Mouse (Mus musculus): ENCODE data around the gene Idh2. TPM values are rescaled to one million over a fixed set of nuclear protein-coding genes. Genes with fewer than 3 reads are reported as not detected.
A peak's percentile ranks its signal among the peaks of the same experiment; 100 is the strongest.

Idh2 gene
- polyA plus RNA-seq (2015; fragmentation: Nextera tagmentation; extraction: Ambion mirVana) = 183 and 184 TPM in 2 replicates

DNA sequence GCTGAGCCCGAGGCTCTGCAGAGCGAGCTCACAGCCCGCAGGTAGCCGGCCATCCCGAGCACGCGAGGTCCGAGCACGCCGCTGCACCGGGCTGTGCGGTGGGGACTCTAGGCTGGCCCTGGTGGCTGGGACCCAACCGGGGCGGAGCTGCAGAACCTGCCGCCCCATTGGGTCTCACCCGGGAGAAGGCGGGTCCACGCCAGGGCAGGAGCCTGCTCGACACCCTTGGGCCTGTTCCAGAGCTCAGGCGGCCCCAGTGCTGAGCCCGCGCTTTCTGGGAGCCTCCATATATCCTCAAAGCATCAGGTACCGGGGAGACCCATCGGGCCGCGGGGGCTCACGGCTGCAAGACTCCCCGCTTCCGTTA is at the start of gene Idh2:
Gene Idh2 (minus strand): TSS at position 169 of the 367 bp plus-strand sequence.
- Histone ChIP-seq H3K4me1 (ENCODE audit: insufficient read depth) (peaks cover 48% of the 10 kb centered on the region), H3K4me3 (ENCODE audit: low read depth, low read length) (peak within 1 kb of the TSS; percentile 85), H3K9me3 (ENCODE audit: low read length) (no peaks in the 10 kb centered on the region), H3K4me2 (ENCODE audit: low read depth, low read length) (peak within 1 kb of the TSS; percentile 100), H3K27me3 (ENCODE audit: insufficient read depth, low read length) (no peaks in the 10 kb centered on the region), H3K36me3 (replicated peaks; ENCODE audit: insufficient read depth, low read length) (no peaks in the 10 kb centered on the region), H3K27ac (ENCODE audit: low read depth) (peak within 1 kb of the TSS; percentile 92), H3K9ac (replicated peaks) (peak within 1 kb of the TSS; percentile 87)
- peak; percentile 92 for DNase-seq
- peak; percentile 95 for ATAC-seq
- WGBS (ENCODE audit: insufficient replicate concordance) = 1% methylated on average over 26 of the region's 29 CpGs
- TF ChIP-seq EP300 (IDR thresholded peaks at IDR 0.05; ENCODE audit: low read depth) (no peak), CTCF (IDR thresholded peaks at IDR 0.05; ENCODE audit: low read depth) (no peak)

DNA sequence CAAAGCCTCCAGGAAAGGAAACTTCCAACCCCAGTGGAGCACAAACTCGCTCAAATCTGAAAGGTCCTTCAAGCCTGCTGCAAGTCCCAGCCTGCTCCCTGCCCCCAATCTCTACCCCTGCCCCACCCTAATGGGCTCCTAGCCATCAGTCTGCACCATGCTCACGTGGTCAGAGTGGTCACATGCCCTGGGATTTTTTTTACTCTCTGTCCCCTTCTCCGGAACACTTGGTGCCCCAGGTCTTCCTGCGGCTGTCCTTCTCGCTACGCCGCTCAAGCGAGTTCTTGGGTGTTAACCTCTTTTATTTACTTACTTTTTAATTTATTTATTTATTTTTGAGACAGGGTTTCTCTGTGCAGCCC is 45.7 kb upstream of the Idh2 start:
- H3K4me1 ChIP-seq (ENCODE audit: insufficient read depth) = peaks cover 23% of the 10 kb centered on the region
- no peaks in the 10 kb centered on the region for H3K36me3 ChIP-seq (replicated peaks; ENCODE audit: insufficient read depth, low read length)
- ATAC-seq (peak; percentile 23; the same call in 1 of the 2 replicates), DNase-seq (peak; percentile 39)
- 65% methylated on average over 8 of the region's 8 CpGs for WGBS (ENCODE audit: insufficient replicate concordance)
- no peak for TF ChIP-seq EP300 (IDR thresholded peaks at IDR 0.05; ENCODE audit: low read depth)
- TF ChIP-seq CTCF (IDR thresholded peaks at IDR 0.05; ENCODE audit: low read depth) = no peak
- H3K9me3 ChIP-seq (ENCODE audit: low read length) = no peaks in the 10 kb centered on the region
- no peaks in the 10 kb centered on the region for H3K27me3 ChIP-seq (ENCODE audit: insufficient read depth, low read length)
- H3K27ac ChIP-seq (ENCODE audit: low read depth) = no peak overlapping the region
- H3K4me3 ChIP-seq (ENCODE audit: low read depth, low read length) = no peak overlapping the region
- H3K4me2 ChIP-seq (ENCODE audit: low read depth, low read length) = no peak overlapping the region
- H3K9ac ChIP-seq (replicated peaks) = no peak overlapping the region

DNA sequence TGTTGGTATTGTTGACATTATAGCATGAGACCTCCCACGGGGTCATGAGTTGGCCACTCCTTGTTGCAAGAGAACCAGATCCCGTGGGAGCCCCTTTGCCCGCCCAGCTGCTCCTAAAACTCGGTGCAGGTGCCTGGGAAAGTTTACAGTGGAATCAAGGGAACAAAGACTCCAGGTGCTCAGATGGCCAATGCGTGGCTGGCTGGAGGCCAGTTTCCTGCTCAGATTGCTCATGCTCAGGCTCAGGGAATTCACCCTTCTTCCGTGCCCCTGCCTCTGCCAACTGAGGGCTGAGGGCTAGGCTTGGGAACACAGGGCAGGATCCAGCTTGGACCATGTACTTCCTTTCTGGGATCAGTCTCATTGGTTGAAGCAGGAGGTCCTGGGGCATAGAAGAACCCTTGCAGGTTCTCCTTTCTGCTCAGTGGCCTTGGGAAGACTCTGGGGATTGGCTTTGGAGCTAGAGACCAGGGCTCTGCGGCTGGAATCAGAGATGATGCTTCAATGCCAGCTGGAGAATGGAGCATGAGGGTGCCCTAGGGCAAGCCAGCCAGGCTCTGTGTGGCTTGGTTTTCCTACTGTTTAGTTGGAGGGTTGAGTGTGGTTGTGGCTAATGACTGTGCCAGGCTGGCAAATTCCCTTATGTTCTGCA is 45.2 kb upstream of the Idh2 start:
- no peaks in the 10 kb centered on the region for H3K9me3 ChIP-seq (ENCODE audit: low read length)
- H3K4me3 ChIP-seq (ENCODE audit: low read depth, low read length) = no peak overlapping the region
- H3K9ac ChIP-seq (replicated peaks) = no peak overlapping the region; the same call in 1 of the 2 replicates
- no peak overlapping the region for H3K4me2 ChIP-seq (ENCODE audit: low read depth, low read length)
- H3K36me3 ChIP-seq (replicated peaks; ENCODE audit: insufficient read depth, low read length) = no peaks in the 10 kb centered on the region
- 61% methylated on average over 7 of the region's 7 CpGs for WGBS (ENCODE audit: insufficient replicate concordance)
- no peaks in the 10 kb centered on the region for H3K27me3 ChIP-seq (ENCODE audit: insufficient read depth, low read length)
- peaks cover 20% of the 10 kb centered on the region for H3K4me1 ChIP-seq (ENCODE audit: insufficient read depth)
- TF ChIP-seq CTCF (IDR thresholded peaks at IDR 0.05; ENCODE audit: low read depth) = no peak
- TF ChIP-seq EP300 (IDR thresholded peaks at IDR 0.05; ENCODE audit: low read depth) = no peak
- H3K27ac ChIP-seq (ENCODE audit: low read depth) = 0 out of 2 replicates have a peak overlapping the region, but pooled peaks have one; percentile 18
- ATAC-seq = no peak
- no peak for DNase-seq

DNA sequence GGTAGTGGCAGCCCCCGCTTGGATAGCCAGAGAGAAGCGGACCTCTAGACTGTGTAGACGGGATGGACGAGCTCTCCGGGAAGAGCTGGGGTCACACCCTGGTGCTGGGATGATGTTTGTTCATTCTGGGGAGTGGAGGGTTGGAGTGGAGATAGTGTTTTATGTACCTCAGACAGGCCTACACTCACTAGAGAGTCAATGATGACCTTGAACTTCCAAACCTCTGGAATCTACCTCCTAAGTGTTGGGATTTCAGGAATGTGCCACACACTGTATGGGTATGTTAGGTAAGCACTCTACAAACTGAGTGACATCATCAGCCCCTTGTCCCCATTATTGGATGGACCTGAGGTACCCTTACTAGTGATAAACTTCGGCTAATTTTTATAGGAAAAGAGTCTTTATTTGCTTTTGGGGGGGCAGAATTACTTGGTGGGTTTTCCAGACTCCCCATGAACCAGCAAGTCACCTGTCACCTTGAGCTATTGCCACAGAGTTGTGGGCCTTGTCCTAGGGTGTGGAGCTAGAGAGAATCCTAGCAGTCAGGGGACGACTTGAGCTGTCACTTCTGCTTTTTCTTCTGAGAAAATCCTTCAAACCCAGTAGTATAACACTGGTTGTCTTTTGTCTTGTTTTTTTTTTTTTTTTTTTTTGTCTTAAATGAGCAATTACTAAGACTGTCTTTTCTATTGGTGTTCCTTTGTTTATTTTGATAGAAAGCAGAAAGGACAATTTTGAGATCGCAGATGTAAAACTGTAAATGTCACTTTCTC is 43.5 kb upstream of the Idh2 start:
- no peak for DNase-seq
- Histone ChIP-seq H3K4me1 (ENCODE audit: insufficient read depth) (peaks cover 30% of the 10 kb centered on the region), H3K27me3 (ENCODE audit: insufficient read depth, low read length) (no peaks in the 10 kb centered on the region), H3K4me2 (ENCODE audit: low read depth, low read length) (no peak overlapping the region), H3K4me3 (ENCODE audit: low read depth, low read length) (no peak overlapping the region), H3K9me3 (ENCODE audit: low read length) (no peaks in the 10 kb centered on the region), H3K9ac (replicated peaks) (no peak overlapping the region), H3K27ac (ENCODE audit: low read depth) (no peak overlapping the region), H3K36me3 (replicated peaks; ENCODE audit: insufficient read depth, low read length) (no peaks in the 10 kb centered on the region)
- TF ChIP-seq CTCF (IDR thresholded peaks at IDR 0.05; ENCODE audit: low read depth) (no peak), EP300 (IDR thresholded peaks at IDR 0.05; ENCODE audit: low read depth) (no peak)
- 76% methylated on average over 8 of the region's 8 CpGs for WGBS (ENCODE audit: insufficient replicate concordance)
- no peak for ATAC-seq

DNA sequence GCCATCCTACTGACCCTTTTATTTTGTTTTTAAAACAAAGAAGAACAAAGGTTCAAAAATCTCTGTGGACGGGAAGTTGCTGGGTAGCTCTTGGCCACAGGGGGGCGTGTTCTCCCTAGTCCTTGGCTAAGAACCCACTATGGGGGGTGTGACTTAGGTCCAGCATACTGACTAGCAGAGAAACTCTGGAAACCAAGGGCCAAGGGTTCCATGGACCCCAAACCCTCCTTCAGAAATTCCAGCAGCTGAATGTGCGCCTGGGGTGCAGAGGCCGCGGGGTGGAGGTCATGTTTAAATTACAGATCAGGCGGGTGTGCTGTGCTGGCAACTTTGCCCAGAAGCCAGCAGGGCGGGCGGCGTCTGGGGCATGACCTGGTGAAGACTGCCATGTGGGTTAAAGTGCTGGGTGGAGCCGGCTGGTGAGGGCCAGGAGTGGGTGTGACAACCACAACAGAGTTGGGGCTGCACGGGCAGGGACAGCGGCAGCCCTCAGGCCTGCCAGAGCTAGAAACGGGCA is 41.6 kb upstream of the Idh2 start:
- Histone ChIP-seq H3K4me2 (ENCODE audit: low read depth, low read length) (peak overlapping the region; percentile 62), H3K27me3 (ENCODE audit: insufficient read depth, low read length) (no peaks in the 10 kb centered on the region), H3K9me3 (ENCODE audit: low read length) (no peaks in the 10 kb centered on the region), H3K9ac (replicated peaks) (peak overlapping the region; percentile 50), H3K4me3 (ENCODE audit: low read depth, low read length) (no peak overlapping the region), H3K27ac (ENCODE audit: low read depth) (peak overlapping the region; percentile 58; the same call in 1 of the 2 replicates), H3K36me3 (replicated peaks; ENCODE audit: insufficient read depth, low read length) (no peaks in the 10 kb centered on the region), H3K4me1 (ENCODE audit: insufficient read depth) (peaks cover 36% of the 10 kb centered on the region)
- DNase-seq (peak; percentile 76), ATAC-seq (peak; percentile 83)
- TF ChIP-seq CTCF (IDR thresholded peaks at IDR 0.05; ENCODE audit: low read depth) (peak; percentile 76), EP300 (IDR thresholded peaks at IDR 0.05; ENCODE audit: low read depth) (peak; percentile 39; the same call in 1 of the 2 replicates)
- 41% methylated on average over 13 of the region's 13 CpGs for WGBS (ENCODE audit: insufficient replicate concordance)

DNA sequence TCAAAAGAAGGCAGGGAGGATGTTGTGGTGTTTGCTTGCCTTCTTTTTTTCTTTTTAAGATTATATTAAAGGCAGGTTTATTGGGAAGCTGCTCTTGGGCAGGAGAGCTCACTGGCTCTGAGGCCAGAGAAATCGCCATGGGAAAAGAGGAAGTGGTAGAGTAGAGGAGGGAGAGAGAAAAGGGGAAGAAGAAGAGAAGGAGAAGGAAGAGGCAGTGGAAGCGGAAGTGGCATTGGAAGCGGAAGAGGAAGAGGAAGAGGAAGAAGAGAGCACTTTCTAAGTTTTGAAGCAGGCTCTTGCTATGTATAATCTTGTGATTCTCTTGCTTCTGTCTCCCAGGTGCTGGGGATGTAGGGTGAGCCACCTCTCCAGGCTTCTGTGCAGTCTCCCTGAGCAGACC is 39.5 kb upstream of the Idh2 start:
- Histone ChIP-seq H3K36me3 (replicated peaks; ENCODE audit: insufficient read depth, low read length) (no peaks in the 10 kb centered on the region), H3K4me3 (ENCODE audit: low read depth, low read length) (no peak overlapping the region), H3K27me3 (ENCODE audit: insufficient read depth, low read length) (no peaks in the 10 kb centered on the region), H3K4me1 (ENCODE audit: insufficient read depth) (peaks cover 27% of the 10 kb centered on the region), H3K9ac (replicated peaks) (no peak overlapping the region), H3K9me3 (ENCODE audit: low read length) (no peaks in the 10 kb centered on the region), H3K27ac (ENCODE audit: low read depth) (peak overlapping the region; percentile 1; the same call in 1 of the 2 replicates), H3K4me2 (ENCODE audit: low read depth, low read length) (no peak overlapping the region)
- DNase-seq (no peak), ATAC-seq (no peak)
- WGBS (ENCODE audit: insufficient replicate concordance) = 57% methylated on average over 3 of the region's 3 CpGs
- TF ChIP-seq CTCF (IDR thresholded peaks at IDR 0.05; ENCODE audit: low read depth) (no peak), EP300 (IDR thresholded peaks at IDR 0.05; ENCODE audit: low read depth) (no peak)

Data from liver, postnatal 0 days (tissue).